Mouse (Mus musculus) liver, adult 2 months (tissue): ENCODE results near the gene Impdh1. TPM values are rescaled to one million over a fixed set of nuclear protein-coding genes. Genes with fewer than 3 reads are reported as not detected.

ENCODE experiments used
- DNase-seq: peaks from one replicate; pipeline ENCODE4 v3.0.0-alpha.2; 2011; ENCODE audit warnings: low read depth, low spot score; ENCODE audit errors: extremely low read depth
- H3K27ac ChIP-seq: fragments of 200-500 bp; replicated peaks from 2 replicates; pipeline ENCODE4 v1.5.1; 2012; ENCODE audit warnings: low read depth, mild to moderate bottlenecking, control low read depth, inconsistent platforms, low read length; ENCODE audit not compliant: insufficient read depth
- H3K27me3 ChIP-seq: fragments of 200-500 bp; 2 replicates; pipeline ENCODE4 v1.6.1; 2012; ENCODE audit warnings: mild to moderate bottlenecking, moderate library complexity, low read length, inconsistent platforms; ENCODE audit not compliant: control insufficient read depth, insufficient read depth
- H3K36me3 ChIP-seq: fragments of 200-500 bp; 2 replicates; pipeline ENCODE4 v1.6.1; 2012; ENCODE audit warnings: low read length, inconsistent platforms; ENCODE audit not compliant: control insufficient read depth, insufficient read depth
- H3K4me1 ChIP-seq: fragments of 200-500 bp; 2 replicates; pipeline ENCODE4 v1.6.1; 2011; ENCODE audit warnings: low read length; ENCODE audit not compliant: control insufficient read depth, insufficient read depth
- H3K4me3 ChIP-seq: fragments of 200-500 bp; 2 replicates; pipeline ENCODE4 v1.5.1; 2011; ENCODE audit warnings: low read depth, mild to moderate bottlenecking, control low read depth, low read length, moderate library complexity; ENCODE audit not compliant: insufficient read depth
- H3K79me2 ChIP-seq: fragments of 200-500 bp; 2 replicates; pipeline ENCODE4 v1.6.1; 2012; ENCODE audit warnings: inconsistent platforms, mild to moderate bottlenecking, low read length, moderate library complexity; ENCODE audit not compliant: control insufficient read depth, insufficient read depth
- H3K9ac ChIP-seq: fragments of 200-500 bp; 2 replicates; pipeline ENCODE4 v1.6.1; 2012; ENCODE audit warnings: low read depth, mild to moderate bottlenecking, control low read depth, inconsistent platforms, low read length
- CTCF ChIP-seq: fragments of 200-500 bp; IDR thresholded peaks from 2 replicates; pipeline ENCODE4 v1.5.1; 2011; ENCODE audit warnings: low read depth, low read length, control low read depth
- POLR2A ChIP-seq: fragments of 200-500 bp; IDR thresholded peaks from 2 replicates; pipeline ENCODE4 v1.6.1; 2011; ENCODE audit warnings: low read length, control low read depth; ENCODE audit not compliant: insufficient read depth; ENCODE audit errors: extremely low read depth
- WGBS: fragments of 180-500 bp; shearing (Covaris S2); methylation state at CpG from one replicate; pipeline ENCODE4 v1.1.7; 2018; 5-methylcytosine and 5-hydroxymethylcytosine counted together
- polyA plus RNA-seq: library from polyadenylated mRNA; depleted of rRNA; stranded (reverse); fragments of >200 nt; gene quantifications from 2 replicates; pipeline ENCODE4 v1.2.3, GENCODE M21; 2012
- total RNA-seq: library from RNA; depleted of rRNA; stranded (reverse); fragments of >200 nt; gene quantifications from 2 replicates; pipeline ENCODE4 v1.2.3, GENCODE M21; 2014

The Impdh1 gene
- total and polyA plus RNA-seq, 2 experiments: 1.1 to 5.2 TPM

GRCm38 (mm10) chr6:29215181-29215580 is 983 bp downstream of the Impdh1 start:
- Histone ChIP-seq H3K36me3 (no peaks in the 10 kb centered on the region), H3K4me1 (peaks cover 4% of the 10 kb centered on the region; the same call in 1 of the 2 replicates), H3K79me2 (no peaks in the 10 kb centered on the region), H3K27ac (no peak overlapping the region), H3K27me3 (0 out of 2 replicates have a peak, but pooled peaks cover 3% of the 10 kb centered on the region), H3K4me3 (peak overlapping the region; percentile 60; the same call in 1 of the 2 replicates), H3K9ac (no peak overlapping the region)
- no peak for DNase-seq
- TF ChIP-seq POLR2A (no peak), CTCF (no peak)
- WGBS: 34% methylated on average over 9 of the region's 9 CpGs

- Histone ChIP-seq H3K9ac (no peak overlapping the region), H3K79me2 (no peaks in the 10 kb centered on the region), H3K27ac (no peak overlapping the region), H3K27me3 (0 out of 2 replicates have a peak, but pooled peaks cover 3% of the 10 kb centered on the region), H3K36me3 (no peaks in the 10 kb centered on the region), H3K4me3 (no peak overlapping the region), H3K4me1 (peaks cover 4% of the 10 kb centered on the region; the same call in 1 of the 2 replicates)
- TF ChIP-seq CTCF (no peak), POLR2A (no peak)
- WGBS: 64% methylated on average over 5 of the region's 5 CpGs
- DNase-seq: no peak
Measured at GRCm38 (mm10) chr6:29214776-29215175, 1.4 kb downstream of the Impdh1 start.

GRCm38 (mm10) chr6:29214245-29214644 is 1.9 kb downstream of the Impdh1 start:
- Histone ChIP-seq H3K4me3 (no peak overlapping the region), H3K27me3 (0 out of 2 replicates have a peak, but pooled peaks cover 3% of the 10 kb centered on the region), H3K9ac (no peak overlapping the region), H3K4me1 (peaks cover 4% of the 10 kb centered on the region; the same call in 1 of the 2 replicates), H3K79me2 (no peaks in the 10 kb centered on the region), H3K36me3 (no peaks in the 10 kb centered on the region), H3K27ac (no peak overlapping the region)
- DNase-seq: no peak
- TF ChIP-seq POLR2A (no peak), CTCF (no peak)
- WGBS: 75% methylated on average over 1 of the region's 1 CpGs

DNA sequence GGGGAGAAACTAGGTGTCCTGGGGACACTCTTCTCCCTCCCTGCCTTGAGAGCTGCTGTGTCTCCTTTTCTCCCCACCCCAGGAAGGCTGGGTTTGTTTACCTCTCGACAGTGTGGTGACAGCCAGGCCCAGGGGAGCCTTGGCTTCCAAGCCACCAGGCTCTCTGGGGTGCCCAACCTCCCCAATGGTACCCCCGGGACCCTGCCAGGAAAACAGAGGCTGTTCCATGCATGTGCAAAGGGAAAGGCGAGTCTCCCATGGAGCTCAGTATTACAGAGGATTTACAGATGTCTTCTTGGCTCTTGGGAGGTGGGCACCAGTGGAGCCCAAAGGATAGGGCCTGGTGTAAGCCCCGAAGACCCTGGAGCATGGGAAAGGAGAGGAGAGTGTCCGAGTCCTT is 2.7 kb downstream of the Impdh1 start:
- Histone ChIP-seq H3K4me1 (peaks cover 4% of the 10 kb centered on the region; the same call in 1 of the 2 replicates), H3K27me3 (0 out of 2 replicates have a peak, but pooled peaks cover 3% of the 10 kb centered on the region), H3K27ac (no peak overlapping the region), H3K4me3 (no peak overlapping the region), H3K9ac (no peak overlapping the region), H3K36me3 (no peaks in the 10 kb centered on the region), H3K79me2 (no peaks in the 10 kb centered on the region)
- 82% methylated on average over 5 of the region's 5 CpGs for WGBS
- no peak for DNase-seq
- TF ChIP-seq POLR2A (no peak), CTCF (no peak)

DNA sequence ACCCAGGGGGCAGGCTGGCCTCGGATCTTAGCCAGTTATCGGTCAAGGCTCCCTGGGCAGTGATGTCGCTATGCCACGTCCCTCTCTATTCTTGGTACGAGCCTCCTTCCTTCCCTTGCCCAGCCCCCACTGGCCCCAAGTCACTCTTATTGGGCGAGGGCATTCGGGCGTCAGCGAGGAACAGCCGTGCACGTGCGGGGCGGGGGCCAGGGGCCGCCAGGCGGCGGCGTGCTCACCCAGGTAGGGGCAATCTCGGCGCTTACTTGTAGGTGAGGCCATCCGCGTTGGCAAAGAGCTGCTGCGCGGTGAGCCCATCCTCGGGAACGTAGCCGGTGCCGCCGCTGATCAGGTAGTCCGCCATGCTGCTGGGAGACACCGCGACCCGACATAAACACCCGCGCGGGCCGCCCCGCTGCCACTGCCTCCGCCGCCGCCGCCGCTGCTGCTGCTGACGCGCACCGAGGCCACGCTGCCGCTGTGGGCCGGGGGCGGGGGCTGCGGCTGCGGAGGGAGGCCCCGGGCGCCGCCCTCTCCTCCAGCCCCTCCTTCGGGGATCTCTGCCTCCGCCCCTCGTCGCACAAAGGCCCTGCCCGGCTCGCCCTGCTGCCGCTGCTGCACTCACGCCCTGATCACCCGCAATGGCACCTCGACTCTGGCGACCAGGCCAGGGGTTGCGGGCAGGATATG is 4.2 kb downstream of the Impdh1 start:
- H3K36me3 ChIP-seq: no peaks in the 10 kb centered on the region
- 2% methylated on average over 66 of the region's 66 CpGs for WGBS
- TF ChIP-seq POLR2A (no peak), CTCF (no peak)
- H3K27ac ChIP-seq: no peak overlapping the region
- H3K4me3 ChIP-seq: peak overlapping the region; percentile 72
- peak; percentile 41 for DNase-seq
- H3K9ac ChIP-seq: peak overlapping the region; percentile 70
- H3K27me3 ChIP-seq: 0 out of 2 replicates have a peak, but pooled peaks cover 3% of the 10 kb centered on the region
- peaks cover 4% of the 10 kb centered on the region; the same call in 1 of the 2 replicates for H3K4me1 ChIP-seq
- H3K79me2 ChIP-seq: no peaks in the 10 kb centered on the region

DNA sequence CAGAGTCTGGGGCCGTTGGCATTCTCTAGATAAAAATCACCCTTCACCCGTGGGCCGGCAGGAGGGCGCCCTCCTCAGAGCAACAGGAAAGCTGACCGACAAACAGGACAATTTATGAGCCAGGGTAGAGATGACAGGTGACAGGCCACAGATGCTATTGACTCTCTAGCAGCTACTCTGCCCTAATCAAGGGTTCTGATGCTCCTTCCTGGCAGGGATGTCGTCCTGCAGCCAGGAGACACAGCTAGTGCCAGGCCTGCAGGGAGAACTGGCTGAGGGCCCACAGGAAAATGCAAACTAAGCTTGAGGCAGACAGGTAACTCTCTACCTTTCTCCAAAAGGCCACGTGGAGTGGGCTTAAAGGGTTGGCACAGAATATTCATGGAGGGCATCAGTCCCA is 5.0 kb downstream of the Impdh1 start:
- WGBS: 57% methylated on average over 7 of the region's 7 CpGs
- Histone ChIP-seq H3K4me3 (no peak overlapping the region), H3K27ac (no peak overlapping the region), H3K36me3 (no peaks in the 10 kb centered on the region), H3K79me2 (no peaks in the 10 kb centered on the region), H3K9ac (no peak overlapping the region), H3K27me3 (0 out of 2 replicates have a peak, but pooled peaks cover 3% of the 10 kb centered on the region), H3K4me1 (peaks cover 4% of the 10 kb centered on the region; the same call in 1 of the 2 replicates)
- DNase-seq: no peak
- no peak for TF ChIP-seq POLR2A
- no peak for TF ChIP-seq CTCF
